Mouse (Mus musculus) liver, adult 2 months (tissue): ENCODE results near the gene Fap.

ENCODE experiments used
- CTCF ChIP-seq: fragments of 200-500 bp; IDR thresholded peaks from 2 replicates; pipeline ENCODE4 v1.5.1; 2011; ENCODE audit warnings: low read depth, low read length, control low read depth
- POLR2A ChIP-seq: fragments of 200-500 bp; IDR thresholded peaks from 2 replicates; pipeline ENCODE4 v1.6.1; 2011; ENCODE audit warnings: low read length, control low read depth; ENCODE audit not compliant: insufficient read depth; ENCODE audit errors: extremely low read depth

DNA sequence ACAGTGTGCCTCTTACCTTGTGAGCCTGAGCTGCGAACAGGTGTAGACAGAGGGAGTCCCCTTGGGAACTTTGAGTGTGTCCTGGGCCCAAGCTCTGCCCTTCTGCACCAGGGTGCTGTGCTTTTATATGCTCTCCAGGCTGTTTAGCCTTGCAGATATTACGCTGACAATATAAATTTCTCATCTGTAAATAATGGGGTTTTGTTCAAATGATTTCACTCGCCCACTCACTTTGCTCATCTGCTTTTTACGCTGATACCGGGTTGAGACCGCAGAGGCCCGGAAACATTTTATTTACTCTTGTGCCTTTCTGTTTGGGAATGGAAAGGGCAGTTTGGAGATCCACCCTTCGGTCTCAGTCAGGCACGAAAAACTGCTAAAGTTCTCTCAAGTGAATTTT lies 90.3 kb downstream of the Fap start, which contains the start of gene Gcg:
- TF ChIP-seq CTCF, result no peak
- TF ChIP-seq POLR2A, result no peak
